Mouse (Mus musculus): ENCODE measurements around the gene Smug1.

The Smug1 gene

GRCm38 (mm10) chr15:103167042-103167615 is at the start of gene Smug1:
Gene Smug1 (minus strand): TSS chr15:103167092.
- no peak for DNase-seq

GRCm38 (mm10) chr15:103216052-103216451 is 49.2 kb upstream of the Smug1 start:
- DNase-seq: no peak

GRCm38 (mm10) chr15:103214971-103215907 is 48.3 kb upstream of the Smug1 start:
- peak; percentile 87 for DNase-seq

GRCm38 (mm10) chr15:103214149-103214548 is 47.3 kb upstream of the Smug1 start:
- no peak for DNase-seq

- peak; percentile 35 for DNase-seq
Measured at GRCm38 (mm10) chr15:103205156-103205555, 38.3 kb upstream of the Smug1 start.

- DNase-seq: peak; percentile 65
Measured at GRCm38 (mm10) chr15:103202088-103202793, 35.3 kb upstream of the Smug1 start.

GRCm38 (mm10) chr15:103197785-103198184 is 30.9 kb upstream of the Smug1 start:
- no peak for DNase-seq

- no peak for DNase-seq
Measured at GRCm38 (mm10) chr15:103196835-103197234, 29.9 kb upstream of the Smug1 start.

GRCm38 (mm10) chr15:103193606-103194005 is 26.7 kb upstream of the Smug1 start:
- peak; percentile 58 for DNase-seq

GRCm38 (mm10) chr15:103190531-103191462 is 23.9 kb upstream of the Smug1 start:
- peak; percentile 60 for DNase-seq

- DNase-seq: no peak
Measured at GRCm38 (mm10) chr15:103190083-103190482, 23.2 kb upstream of the Smug1 start.

GRCm38 (mm10) chr15:103187803-103188202 is 20.9 kb upstream of the Smug1 start:
- DNase-seq: no peak

GRCm38 (mm10) chr15:103185462-103186198 is 18.7 kb upstream of the Smug1 start:
- DNase-seq: peak; percentile 52

- no peak for DNase-seq
Measured at GRCm38 (mm10) chr15:103183651-103184610, 17.0 kb upstream of the Smug1 start.

- DNase-seq: peak; percentile 67
Measured at GRCm38 (mm10) chr15:103183135-103183534, 16.2 kb upstream of the Smug1 start.

- DNase-seq: peak; percentile 91
Measured at GRCm38 (mm10) chr15:103182166-103182790, 15.4 kb upstream of the Smug1 start.

- DNase-seq: no peak
Measured at GRCm38 (mm10) chr15:103180406-103180805, 13.5 kb upstream of the Smug1 start.

- no peak for DNase-seq
Measured at GRCm38 (mm10) chr15:103178767-103179166, 11.9 kb upstream of the Smug1 start.

GRCm38 (mm10) chr15:103178137-103178536 is 11.2 kb upstream of the Smug1 start:
- peak; percentile 40 for DNase-seq

- DNase-seq: no peak
Measured at GRCm38 (mm10) chr15:103177611-103178041, 10.7 kb upstream of the Smug1 start.
